Mouse (Mus musculus) intestine, postnatal 0 days (tissue): Measurements from ENCODE around the gene Ankrd40. TPM values are rescaled to one million over a fixed set of nuclear protein-coding genes. Genes with fewer than 3 reads are reported as not detected.

Source experiments
- ATAC-seq: fragments of 200-750 bp; cut with Nextera tagmentation; 2 replicates; pipeline ENCODE4 v1.8.0; 2017; ENCODE audit warnings: mild to moderate bottlenecking, moderate TSS enrichment, moderate library complexity
- H3K27ac ChIP-seq: fragments of 300-500 bp; sonication (generic); 2 replicates; pipeline ENCODE4 v1.5.1; 2014; ENCODE audit warnings: mild to moderate bottlenecking, low read depth, low read length, moderate library complexity
- H3K27me3 ChIP-seq: fragments of 300-500 bp; sonication (generic); replicated peaks from 2 replicates; pipeline ENCODE4 v1.6.1; 2014; ENCODE audit warnings: low read length, mixed read lengths; ENCODE audit not compliant: control insufficient read depth, insufficient read depth
- H3K36me3 ChIP-seq: fragments of 300-500 bp; sonication (generic); 2 replicates; pipeline ENCODE4 v1.6.1; 2014; ENCODE audit warnings: mild to moderate bottlenecking, moderate library complexity; ENCODE audit not compliant: control insufficient read depth, insufficient read depth
- H3K4me1 ChIP-seq: fragments of 300-500 bp; sonication (generic); replicated peaks from 2 replicates; pipeline ENCODE4 v1.6.1; 2014; ENCODE audit warnings: antibody characterized with exemption, low read length, mixed read lengths; ENCODE audit not compliant: control insufficient read depth, insufficient read depth
- H3K4me2 ChIP-seq: fragments of 300-500 bp; sonication (generic); replicated peaks from 2 replicates; pipeline ENCODE4 v1.6.1; 2014; ENCODE audit warnings: low read depth, mild to moderate bottlenecking, moderate library complexity
- H3K4me3 ChIP-seq: fragments of 300-500 bp; sonication (generic); 2 replicates; pipeline ENCODE4 v1.5.1; 2014; ENCODE audit warnings: low read depth, low read length
- H3K9ac ChIP-seq: fragments of 300-500 bp; sonication (generic); 2 replicates; pipeline ENCODE4 v1.6.1; 2014; ENCODE audit warnings: mild to moderate bottlenecking, low read depth, low read length
- H3K9me3 ChIP-seq: fragments of 300-500 bp; sonication (generic); 2 replicates; pipeline ENCODE4 v1.6.1; 2016; ENCODE audit warnings: mixed run types; ENCODE audit not compliant: control insufficient read depth
- CTCF ChIP-seq: sonication (generic); IDR thresholded peaks from 2 replicates; pipeline ENCODE4 v1.5.1; 2016; ENCODE audit warnings: low read depth, mild to moderate bottlenecking, control low read depth, antibody characterized with exemption, moderate library complexity
- WGBS: fragments of 180-500 bp; shearing (Covaris S2); extraction: QIAGEN DNeasy Blood & Tissue Kit; methylation state at CpG from one replicate; pipeline ENCODE4 v1.1.7; 2014; 5-methylcytosine and 5-hydroxymethylcytosine counted together
- polyA plus RNA-seq: library from polyadenylated mRNA; unstranded; fragments of >200 nt; fragmentation: Nextera tagmentation; extraction: Ambion mirVana; gene quantifications from 2 replicates; pipeline ENCODE4 v1.2.1, GENCODE M21; 2015

Gene Ankrd40
- 18.0 and 19.6 TPM in 2 replicates for polyA plus RNA-seq

- Histone ChIP-seq H3K9ac (peak within 1 kb of the TSS; percentile 89), H3K4me1 (0 out of 2 replicates have a peak, but pooled peaks cover 3% of the 10 kb centered on the region), H3K4me3 (peak within 1 kb of the TSS; percentile 64), H3K27ac (peak within 1 kb of the TSS; percentile 99), H3K36me3 (no peaks in the 10 kb centered on the region), H3K4me2 (peak within 1 kb of the TSS; percentile 76), H3K9me3 (no peaks in the 10 kb centered on the region), H3K27me3 (no peaks in the 10 kb centered on the region)
- no peak for TF ChIP-seq CTCF
- peak; percentile 82 for ATAC-seq
- WGBS: under 1% methylated on average over 66 of the region's 78 CpGs
Measured at GRCm38 (mm10) chr11:94327693-94328643, at the start of gene Ankrd40. Ankrd40 (plus strand) TSS chr11:94328001.

DNA sequence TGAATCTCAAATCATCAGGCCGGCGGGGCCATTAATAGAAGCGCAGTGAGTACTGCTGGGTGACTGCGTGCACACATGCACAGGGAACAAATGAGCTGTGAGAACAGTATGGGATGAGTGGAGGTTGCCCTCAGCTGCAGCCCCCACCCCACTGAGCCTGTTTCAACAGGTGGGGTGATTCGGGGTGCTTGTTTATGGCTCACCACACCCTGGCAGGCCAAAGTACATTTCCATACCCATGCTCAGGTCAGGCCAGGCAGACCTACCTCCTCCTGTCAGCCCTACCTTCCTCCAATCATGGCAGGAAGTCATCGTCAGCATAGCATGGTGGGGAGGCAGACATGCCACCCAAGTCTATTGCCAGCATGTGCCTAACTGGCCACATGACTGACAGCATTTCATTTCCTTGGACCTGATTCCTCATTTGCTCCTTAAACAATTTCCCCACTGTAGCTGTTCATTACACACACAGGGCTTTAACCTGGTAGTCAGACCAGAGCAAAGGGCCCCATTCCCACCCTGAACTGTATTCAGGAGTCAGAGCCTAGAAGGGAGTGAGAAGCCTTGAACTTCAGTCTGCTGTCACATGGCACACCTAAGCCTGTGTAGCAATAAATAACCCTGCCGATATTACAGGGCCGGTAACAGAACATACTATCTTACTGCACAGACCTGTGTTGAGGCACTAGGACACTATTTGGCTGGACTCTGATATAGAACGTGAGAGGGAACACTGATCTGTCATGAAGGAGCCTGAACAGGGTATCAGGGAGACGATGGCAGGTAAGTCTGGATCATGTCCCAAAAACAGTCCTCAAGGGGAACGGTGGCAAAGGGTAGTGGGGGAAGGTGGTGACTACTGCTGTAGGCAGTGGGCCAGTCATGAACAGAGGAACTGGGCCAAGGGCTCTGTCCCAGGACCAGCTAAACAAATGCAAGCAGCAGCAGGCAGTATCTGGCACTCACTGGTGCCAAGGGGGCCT, 46.3 kb upstream of the Ankrd40 start, which contains the start of gene Gm21885:
Gene Gm21885 (plus strand): TSS at position 675 of the 983 bp plus-strand sequence.
- Histone ChIP-seq H3K27me3 (no peaks in the 10 kb centered on the region), H3K27ac (peak within 1 kb of the TSS; percentile 93), H3K4me1 (0 out of 2 replicates have a peak, but pooled peaks cover 3% of the 10 kb centered on the region), H3K4me3 (peak within 1 kb of the TSS; percentile 31), H3K9ac (peak within 1 kb of the TSS; percentile 23), H3K4me2 (peak within 1 kb of the TSS; percentile 61), H3K36me3 (peaks cover 16% of the 10 kb centered on the region; the same call in 1 of the 2 replicates), H3K9me3 (no peaks in the 10 kb centered on the region)
- no peak for TF ChIP-seq CTCF
- peak; percentile 89 for ATAC-seq
- WGBS: 31% methylated on average over 11 of the region's 11 CpGs

- TF ChIP-seq CTCF: no peak
- H3K9ac ChIP-seq: peak overlapping the region; percentile 23
- H3K27me3 ChIP-seq: no peaks in the 10 kb centered on the region
- H3K4me3 ChIP-seq: peak overlapping the region; percentile 31
- peak overlapping the region; percentile 61 for H3K4me2 ChIP-seq
- 43% methylated on average over 5 of the region's 5 CpGs for WGBS
- H3K27ac ChIP-seq: peak overlapping the region; percentile 93
- no peak for ATAC-seq
- H3K36me3 ChIP-seq: peaks cover 24% of the 10 kb centered on the region; the same call in 1 of the 2 replicates
- no peaks in the 10 kb centered on the region for H3K4me1 ChIP-seq
- H3K9me3 ChIP-seq: no peaks in the 10 kb centered on the region
Measured at GRCm38 (mm10) chr11:94282291-94282690, 45.5 kb upstream of the Ankrd40 start.

- Histone ChIP-seq H3K9me3 (no peaks in the 10 kb centered on the region), H3K27ac (peak overlapping the region; percentile 93), H3K4me1 (no peaks in the 10 kb centered on the region), H3K36me3 (peaks cover 35% of the 10 kb centered on the region), H3K9ac (no peak overlapping the region), H3K4me2 (peak overlapping the region; percentile 61), H3K27me3 (no peaks in the 10 kb centered on the region), H3K4me3 (peak overlapping the region; percentile 31; the same call in 1 of the 2 replicates)
- no peak for TF ChIP-seq CTCF
- ATAC-seq: no peak
- 72% methylated on average over 6 of the region's 6 CpGs for WGBS
Measured at GRCm38 (mm10) chr11:94283536-94284099, 44.2 kb upstream of the Ankrd40 start.

- no peaks in the 10 kb centered on the region for H3K27me3 ChIP-seq
- H3K4me1 ChIP-seq: no peaks in the 10 kb centered on the region
- no peak for ATAC-seq
- H3K4me2 ChIP-seq: no peak overlapping the region
- WGBS: 86% methylated on average over 11 of the region's 11 CpGs
- H3K27ac ChIP-seq: peak overlapping the region; percentile 36
- H3K9me3 ChIP-seq: no peaks in the 10 kb centered on the region
- no peak overlapping the region for H3K4me3 ChIP-seq
- no peak overlapping the region for H3K9ac ChIP-seq
- H3K36me3 ChIP-seq: peaks cover 53% of the 10 kb centered on the region
- no peak for TF ChIP-seq CTCF
Measured at GRCm38 (mm10) chr11:94285886-94286574, 41.8 kb upstream of the Ankrd40 start.
